Mouse (Mus musculus): ENCODE measurements around the gene Olfr1293-ps. TPM values are rescaled to one million over a fixed set of nuclear protein-coding genes. Genes with fewer than 3 reads are reported as not detected.

The Olfr1293-ps gene
- polyA plus RNA-seq (2015; fragmentation: Nextera tagmentation; extraction: Ambion mirVana) = not detected in 2 replicates

GRCm38 (mm10) chr2:111524903-111525302 lies at the start of gene Olfr1293-ps:
TSS of gene Olfr1293-ps (plus strand) at chr2:111525203.
- H3K4me3 ChIP-seq = no peak within 1 kb of the TSS
- 85% methylated on average over 1 of the region's 1 CpGs for WGBS
- ATAC-seq (ENCODE audit: insufficient number of reproducible peaks, insufficient read depth, low FRiP score, low TSS enrichment, low read depth) = no peak
- peaks cover 3% of the 10 kb centered on the region; the same call in 1 of the 2 replicates for H3K9me3 ChIP-seq
- H3K36me3 ChIP-seq = no peaks in the 10 kb centered on the region
- no peaks in the 10 kb centered on the region for H3K4me1 ChIP-seq
- H3K4me2 ChIP-seq = no peak within 1 kb of the TSS
- no peak within 1 kb of the TSS for H3K27ac ChIP-seq
- no peaks in the 10 kb centered on the region for H3K27me3 ChIP-seq
- no peak within 1 kb of the TSS for H3K9ac ChIP-seq

- Histone ChIP-seq H3K36me3 (no peaks in the 10 kb centered on the region), H3K27me3 (no peaks in the 10 kb centered on the region), H3K4me2 (no peak within 1 kb of the TSS), H3K27ac (no peak within 1 kb of the TSS), H3K9ac (no peak within 1 kb of the TSS), H3K4me1 (no peaks in the 10 kb centered on the region), H3K9me3 (no peaks in the 10 kb centered on the region), H3K4me3 (no peak within 1 kb of the TSS)
- no peak for ATAC-seq (ENCODE audit: insufficient number of reproducible peaks, insufficient read depth, low FRiP score, low TSS enrichment, low read depth)
- whole genome bisulfite sequencing = 76% methylated on average over 1 of the region's 1 CpGs
These were observed 44.5 kb upstream of the Olfr1293-ps start, which contains the start of gene Olfr1289 for GRCm38 (mm10) chr2:111480519-111480918. TSS of gene Olfr1289 (plus strand) at chr2:111480819.

GRCm38 (mm10) chr2:111493729-111494128 lies 31.3 kb upstream of the Olfr1293-ps start, which contains the start of gene Olfr1290:
TSS of gene Olfr1290 (minus strand) at chr2:111493829.
- Histone ChIP-seq H3K4me2 (no peak within 1 kb of the TSS), H3K4me3 (no peak within 1 kb of the TSS), H3K36me3 (no peaks in the 10 kb centered on the region), H3K4me1 (no peaks in the 10 kb centered on the region), H3K27me3 (no peaks in the 10 kb centered on the region), H3K9me3 (no peaks in the 10 kb centered on the region), H3K9ac (no peak within 1 kb of the TSS), H3K27ac (no peak within 1 kb of the TSS)
- WGBS = 74% methylated on average over 5 of the region's 5 CpGs
- ATAC-seq (ENCODE audit: insufficient number of reproducible peaks, insufficient read depth, low FRiP score, low TSS enrichment, low read depth) = no peak

GRCm38 (mm10) chr2:111496880-111497279 lies 28.1 kb upstream of the Olfr1293-ps start, which contains the start of gene Olfr1291-ps1:
TSS of gene Olfr1291-ps1 (plus strand) at chr2:111497180.
- Histone ChIP-seq H3K4me2 (no peak within 1 kb of the TSS), H3K27ac (no peak within 1 kb of the TSS), H3K9ac (no peak within 1 kb of the TSS), H3K4me3 (no peak within 1 kb of the TSS), H3K4me1 (no peaks in the 10 kb centered on the region), H3K36me3 (no peaks in the 10 kb centered on the region), H3K27me3 (no peaks in the 10 kb centered on the region), H3K9me3 (no peaks in the 10 kb centered on the region)
- 91% methylated on average over 3 of the region's 3 CpGs for WGBS
- ATAC-seq (ENCODE audit: insufficient number of reproducible peaks, insufficient read depth, low FRiP score, low TSS enrichment, low read depth) = no peak

- Histone ChIP-seq H3K9me3 (peaks cover 3% of the 10 kb centered on the region; the same call in 1 of the 2 replicates), H3K36me3 (no peaks in the 10 kb centered on the region), H3K4me1 (no peaks in the 10 kb centered on the region), H3K9ac (no peak overlapping the region), H3K4me2 (no peak overlapping the region), H3K27ac (no peak overlapping the region), H3K4me3 (no peak overlapping the region), H3K27me3 (no peaks in the 10 kb centered on the region)
- 83% methylated on average over 10 of the region's 10 CpGs for WGBS
- ATAC-seq (ENCODE audit: insufficient number of reproducible peaks, insufficient read depth, low FRiP score, low TSS enrichment, low read depth) = no peak
These were observed 7.6 kb upstream of the Olfr1293-ps start for GRCm38 (mm10) chr2:111517451-111517850.

- no peaks in the 10 kb centered on the region for H3K9me3 ChIP-seq
- H3K9ac ChIP-seq = no peak within 1 kb of the TSS
- 45% methylated on average over 1 of the region's 1 CpGs for WGBS
- no peak within 1 kb of the TSS for H3K4me3 ChIP-seq
- no peak within 1 kb of the TSS for H3K27ac ChIP-seq
- no peaks in the 10 kb centered on the region for H3K4me1 ChIP-seq
- ATAC-seq (ENCODE audit: insufficient number of reproducible peaks, insufficient read depth, low FRiP score, low TSS enrichment, low read depth) = no peak
- no peaks in the 10 kb centered on the region for H3K36me3 ChIP-seq
- H3K27me3 ChIP-seq = no peaks in the 10 kb centered on the region
- H3K4me2 ChIP-seq = no peak within 1 kb of the TSS
These were observed 15.2 kb downstream of the Olfr1293-ps start, which contains the start of gene Olfr1294 for GRCm38 (mm10) chr2:111540191-111540590. TSS of gene Olfr1294 (minus strand) at chr2:111540291.

- no peaks in the 10 kb centered on the region for H3K4me1 ChIP-seq
- no peak within 1 kb of the TSS for H3K9ac ChIP-seq
- no peak for ATAC-seq (ENCODE audit: insufficient number of reproducible peaks, insufficient read depth, low FRiP score, low TSS enrichment, low read depth)
- H3K9me3 ChIP-seq = no peaks in the 10 kb centered on the region
- H3K36me3 ChIP-seq = no peaks in the 10 kb centered on the region
- H3K27me3 ChIP-seq = no peaks in the 10 kb centered on the region
- H3K27ac ChIP-seq = no peak within 1 kb of the TSS
- no peak within 1 kb of the TSS for H3K4me2 ChIP-seq
- no peak within 1 kb of the TSS for H3K4me3 ChIP-seq
These were observed 44.6 kb downstream of the Olfr1293-ps start, which contains the start of gene Olfr1295 for GRCm38 (mm10) chr2:111569581-111569980. TSS of gene Olfr1295 (minus strand) at chr2:111569681.

Other genes starting within 250 kb of the Olfr1293-ps start
- not detected in 2 replicates for gene Olfr1278, start 235.1 kb upstream of the Olfr1293-ps start, polyA plus RNA-seq (2015; fragmentation: Nextera tagmentation; extraction: Ambion mirVana)
- gene Olfr1279, start 224.6 kb upstream of the Olfr1293-ps start, polyA plus RNA-seq (2015; fragmentation: Nextera tagmentation; extraction: Ambion mirVana) = not detected in 2 replicates
- not detected in 2 replicates for gene Olfr1280, start 211.2 kb upstream of the Olfr1293-ps start, polyA plus RNA-seq (2015; fragmentation: Nextera tagmentation; extraction: Ambion mirVana)
- gene Olfr1281, start 198.7 kb upstream of the Olfr1293-ps start, polyA plus RNA-seq (2015; fragmentation: Nextera tagmentation; extraction: Ambion mirVana) = not detected in 2 replicates
- not detected in 2 replicates for gene Olfr1282, start 189.1 kb upstream of the Olfr1293-ps start, polyA plus RNA-seq (2015; fragmentation: Nextera tagmentation; extraction: Ambion mirVana)
- gene Olfr1283, start 158.4 kb upstream of the Olfr1293-ps start, polyA plus RNA-seq (2015; fragmentation: Nextera tagmentation; extraction: Ambion mirVana) = not detected in 2 replicates
- gene Olfr1284, start 149.7 kb upstream of the Olfr1293-ps start, polyA plus RNA-seq (2015; fragmentation: Nextera tagmentation; extraction: Ambion mirVana) = not detected in 2 replicates
- not detected in 2 replicates for gene Olfr1286, start 102.1 kb upstream of the Olfr1293-ps start, polyA plus RNA-seq (2015; fragmentation: Nextera tagmentation; extraction: Ambion mirVana)
- gene Olfr1287, start 76.1 kb upstream of the Olfr1293-ps start, polyA plus RNA-seq (2015; fragmentation: Nextera tagmentation; extraction: Ambion mirVana) = not detected in 2 replicates
- not detected in 2 replicates for gene Olfr1288, start 51.1 kb upstream of the Olfr1293-ps start, polyA plus RNA-seq (2015; fragmentation: Nextera tagmentation; extraction: Ambion mirVana)
- not detected in 2 replicates for gene Olfr1289, start 44.4 kb upstream of the Olfr1293-ps start, polyA plus RNA-seq (2015; fragmentation: Nextera tagmentation; extraction: Ambion mirVana)
- not detected in 2 replicates for gene Olfr1290, start 31.4 kb upstream of the Olfr1293-ps start, polyA plus RNA-seq (2015; fragmentation: Nextera tagmentation; extraction: Ambion mirVana)
- gene Olfr1291-ps1, start 28.0 kb upstream of the Olfr1293-ps start, polyA plus RNA-seq (2015; fragmentation: Nextera tagmentation; extraction: Ambion mirVana) = not detected in 2 replicates
- gene Olfr1294, start 15.1 kb downstream of the Olfr1293-ps start, polyA plus RNA-seq (2015; fragmentation: Nextera tagmentation; extraction: Ambion mirVana) = not detected in 2 replicates
- gene Olfr1295, start 44.5 kb downstream of the Olfr1293-ps start, polyA plus RNA-seq (2015; fragmentation: Nextera tagmentation; extraction: Ambion mirVana) = not detected in 2 replicates
- gene Olfr1297, start 101.3 kb downstream of the Olfr1293-ps start, polyA plus RNA-seq (2015; fragmentation: Nextera tagmentation; extraction: Ambion mirVana) = not detected in 2 replicates
- gene Olfr1298, start 124.0 kb downstream of the Olfr1293-ps start, polyA plus RNA-seq (2015; fragmentation: Nextera tagmentation; extraction: Ambion mirVana) = not detected in 2 replicates
- not detected in 2 replicates for gene Olfr1299, start 136.2 kb downstream of the Olfr1293-ps start, polyA plus RNA-seq (2015; fragmentation: Nextera tagmentation; extraction: Ambion mirVana)
- not detected in 2 replicates for gene Olfr1301, start 225.8 kb downstream of the Olfr1293-ps start, polyA plus RNA-seq (2015; fragmentation: Nextera tagmentation; extraction: Ambion mirVana)